Mouse (Mus musculus): ENCODE measurements around the gene Mki67.
A peak's percentile ranks its signal among the peaks of the same experiment; 100 is the strongest.

GRCm38 (mm10) chr7:135641698-135642507 lies 74.3 kb downstream of the Mki67 start:
- TF ChIP-seq CTCF (IDR thresholded peaks at IDR 0.05; ENCODE audit: low read depth, low read length) (peak; percentile 50), GATA1 (IDR thresholded peaks at IDR 0.05; ENCODE audit: borderline replicate concordance, low read length) (no peak), POLR2AphosphoS5 (IDR thresholded peaks at IDR 0.05; ENCODE audit: insufficient replicate concordance, low read depth, low read length) (no peak)

Data from G1E (cell line).